Mouse (Mus musculus) MEL (cell line): ENCODE data around the gene Krt4. TPM values are rescaled to one million over a fixed set of nuclear protein-coding genes. Genes with fewer than 3 reads are reported as not detected.

ENCODE experiments used
- DNase-seq: peaks from one replicate; pipeline ENCODE4 v3.0.0; 2011; ENCODE audit warnings: low read depth, low spot score
- H3K27ac ChIP-seq: 2 replicates; pipeline ENCODE4 v1.5.1; 2012; ENCODE audit warnings: low read depth, mild to moderate bottlenecking, control low read depth, low read length, moderate library complexity; ENCODE audit not compliant: control insufficient read depth
- H3K27me3 ChIP-seq, 2 experiments: fragments of 150-350 bp in 1 of 2; sonication (generic) in 1 of 2; 2 replicates each; pipeline ENCODE4 v1.6.1; 2012; ENCODE audit warnings: low read length in 2 of 2, mild to moderate bottlenecking in 2 of 2, improper control_type of control experiment in 1 of 2, moderate library complexity in 1 of 2; ENCODE audit not compliant: insufficient read depth in 2 of 2, control insufficient read depth in 1 of 2
- H3K36me3 ChIP-seq, 2 experiments: 2 replicates each; pipeline ENCODE4 v1.6.1; 2012 to 2014; ENCODE audit warnings: low read length in 2 of 2, improper control_type of control experiment in 1 of 2, inconsistent platforms in 1 of 2, mild to moderate bottlenecking in 1 of 2; ENCODE audit not compliant: insufficient read depth in 2 of 2, control insufficient read depth in 1 of 2
- H3K4me1 ChIP-seq, 2 experiments: fragments of 150-350 bp in 1 of 2; sonication (generic) in 1 of 2; 2 replicates each; pipeline ENCODE4 v1.6.1; 2012; ENCODE audit warnings: low read length in 2 of 2, improper control_type of control experiment in 1 of 2, mild to moderate bottlenecking in 1 of 2; ENCODE audit not compliant: insufficient read depth in 2 of 2, control insufficient read depth in 1 of 2
- H3K4me3 ChIP-seq, 2 experiments: fragments of 150-350 bp in 1 of 2; sonication (generic) in 1 of 2; 2 replicates each; pipeline ENCODE4 v1.5.1; 2012; ENCODE audit warnings: low read depth in 2 of 2, low read length in 2 of 2, mild to moderate bottlenecking in 2 of 2, moderate library complexity in 2 of 2, control low read depth in 1 of 2, improper control_type of control experiment in 1 of 2; ENCODE audit not compliant: control insufficient read depth in 1 of 2, insufficient read depth in 1 of 2
- H3K79me2 ChIP-seq: 2 replicates; pipeline ENCODE4 v1.6.1; 2012; ENCODE audit warnings: mild to moderate bottlenecking, low read length, moderate library complexity; ENCODE audit not compliant: control insufficient read depth, poor library complexity, insufficient read depth
- H3K9ac ChIP-seq: 2 replicates; pipeline ENCODE4 v1.6.1; 2012; ENCODE audit warnings: low read depth, mild to moderate bottlenecking, control low read depth, low read length, moderate library complexity; ENCODE audit not compliant: control insufficient read depth, poor library complexity, severe bottlenecking
- H3K9me3 ChIP-seq: fragments of 150-350 bp; sonication (generic); replicated peaks from 2 replicates; pipeline ENCODE4 v1.6.1; 2012; ENCODE audit warnings: mild to moderate bottlenecking, low read length, improper control_type of control experiment, moderate library complexity; ENCODE audit not compliant: insufficient read depth
- CHD2 ChIP-seq: IDR thresholded peaks from 2 replicates; pipeline ENCODE4 v1.6.1; 2011; ENCODE audit warnings: low read length, improper control_type of control experiment
- CTCF ChIP-seq, 3 experiments: IDR thresholded peaks in 2 of 3; conservative IDR thresholded peaks in 1 of 3; 2 replicates each; pipeline ENCODE4 v1.5.1; 2011 to 2012; ENCODE audit warnings: low read length in 3 of 3, low read depth in 2 of 3, mild to moderate bottlenecking in 2 of 3, improper control_type of control experiment in 1 of 3, inconsistent platforms in 1 of 3, mixed read lengths in 1 of 3, moderate library complexity in 1 of 3; ENCODE audit not compliant: control insufficient read depth in 1 of 3, insufficient read depth in 1 of 3, poor library complexity in 1 of 3, severe bottlenecking in 1 of 3
- EP300 ChIP-seq, 2 experiments: IDR thresholded peaks; 2 replicates each; pipeline ENCODE4 v1.6.1; 2011; ENCODE audit warnings: improper control_type of control experiment in 2 of 2, low read length in 2 of 2, low read depth in 1 of 2, mild to moderate bottlenecking in 1 of 2
- ETS1 ChIP-seq: IDR thresholded peaks from 2 replicates; pipeline ENCODE4 v1.6.1; 2012; ENCODE audit warnings: low read depth, mild to moderate bottlenecking, inconsistent platforms, low read length, improper control_type of control experiment, moderate library complexity
- HCFC1 ChIP-seq: IDR thresholded peaks from 2 replicates; pipeline ENCODE4 v1.6.1; 2012; ENCODE audit warnings: low read depth, mild to moderate bottlenecking, inconsistent platforms, low read length, improper control_type of control experiment, moderate library complexity
- MAX ChIP-seq: IDR thresholded peaks from 2 replicates; pipeline ENCODE4 v1.6.1; 2011; ENCODE audit warnings: low read length, improper control_type of control experiment
- MAZ ChIP-seq: IDR thresholded peaks from 2 replicates; pipeline ENCODE4 v1.6.1; 2012; ENCODE audit warnings: low read depth, mild to moderate bottlenecking, inconsistent platforms, low read length, improper control_type of control experiment
- MEF2A ChIP-seq: IDR thresholded peaks from 2 replicates; pipeline ENCODE4 v1.6.1; 2014; ENCODE audit warnings: low read depth, mild to moderate bottlenecking, inconsistent platforms, low read length, improper control_type of control experiment; ENCODE audit not compliant: poor library complexity, insufficient replicate concordance, severe bottlenecking; ENCODE audit errors: extremely low read depth
- MXI1 ChIP-seq: IDR thresholded peaks from 2 replicates; pipeline ENCODE4 v1.6.1; 2011; ENCODE audit warnings: mild to moderate bottlenecking, low read depth, low read length, improper control_type of control experiment
- MYB ChIP-seq: IDR thresholded peaks from 2 replicates; pipeline ENCODE4 v1.6.1; 2011; ENCODE audit warnings: mild to moderate bottlenecking, low read depth, low read length, improper control_type of control experiment
- MYC ChIP-seq: IDR thresholded peaks from 2 replicates; pipeline ENCODE4 v1.6.1; 2011; ENCODE audit warnings: low read depth, mild to moderate bottlenecking, low read length, improper control_type of control experiment, moderate library complexity
- NELFE ChIP-seq: IDR thresholded peaks from 2 replicates; pipeline ENCODE4 v1.6.1; 2011; ENCODE audit warnings: low read depth, low read length, improper control_type of control experiment
- POLR2A ChIP-seq, 2 experiments: IDR thresholded peaks; 2 replicates each; pipeline ENCODE4 v1.6.1; 2011 to 2012; ENCODE audit warnings: low read length in 2 of 2, mild to moderate bottlenecking in 2 of 2, control low read depth in 1 of 2, improper control_type of control experiment in 1 of 2, low read depth in 1 of 2, moderate library complexity in 1 of 2; ENCODE audit not compliant: control insufficient read depth in 1 of 2, insufficient read depth in 1 of 2, poor library complexity in 1 of 2
- POLR2AphosphoS2 ChIP-seq: IDR thresholded peaks from 2 replicates; pipeline ENCODE4 v1.6.1; 2011; ENCODE audit warnings: low read length, improper control_type of control experiment
- RCOR1 ChIP-seq: IDR thresholded peaks from 2 replicates; pipeline ENCODE4 v1.6.1; 2012; ENCODE audit warnings: low read depth, mild to moderate bottlenecking, inconsistent platforms, low read length, improper control_type of control experiment
- SMC3 ChIP-seq: IDR thresholded peaks from 2 replicates; pipeline ENCODE4 v1.6.1; 2011; ENCODE audit warnings: low read depth, low read length, improper control_type of control experiment
- TAL1 ChIP-seq: IDR thresholded peaks from 2 replicates; pipeline ENCODE4 v1.6.1; 2012; ENCODE audit warnings: mild to moderate bottlenecking, inconsistent platforms, low read length, moderate library complexity, mixed read lengths
- TBP ChIP-seq: IDR thresholded peaks from 2 replicates; pipeline ENCODE4 v1.8.0; 2011; ENCODE audit warnings: low read depth, low read length, improper control_type of control experiment
- TCF12 ChIP-seq: IDR thresholded peaks from 2 replicates; pipeline ENCODE4 v1.6.1; 2014; ENCODE audit warnings: low read depth, mild to moderate bottlenecking, inconsistent platforms, low read length, improper control_type of control experiment, moderate library complexity
- UBTF ChIP-seq: IDR thresholded peaks from 2 replicates; pipeline ENCODE4 v1.6.1; 2012; ENCODE audit warnings: low read depth, mild to moderate bottlenecking, inconsistent platforms, low read length, improper control_type of control experiment, moderate library complexity, borderline replicate concordance; ENCODE audit not compliant: insufficient read depth
- USF1 ChIP-seq: IDR thresholded peaks from 2 replicates; pipeline ENCODE4 v1.6.1; 2014; ENCODE audit warnings: low read depth, mild to moderate bottlenecking, inconsistent platforms, low read length, improper control_type of control experiment, moderate library complexity
- USF2 ChIP-seq, 2 experiments: IDR thresholded peaks; 2 replicates each; pipeline ENCODE4 v1.6.1; 2011 to 2012; ENCODE audit warnings: improper control_type of control experiment in 2 of 2, low read length in 2 of 2, borderline replicate concordance in 1 of 2, inconsistent platforms in 1 of 2, low read depth in 1 of 2, mild to moderate bottlenecking in 1 of 2; ENCODE audit not compliant: insufficient read depth in 1 of 2
- ZC3H11A ChIP-seq: IDR thresholded peaks from 2 replicates; pipeline ENCODE4 v1.6.1; 2012; ENCODE audit warnings: low read depth, mild to moderate bottlenecking, inconsistent platforms, low read length, improper control_type of control experiment
- ZNF384 ChIP-seq: IDR thresholded peaks from 2 replicates; pipeline ENCODE4 v1.6.1; 2012; ENCODE audit warnings: low read depth, mild to moderate bottlenecking, inconsistent platforms, low read length, improper control_type of control experiment
- polyA plus RNA-seq, 2 experiments: library from polyadenylated mRNA; stranded (reverse) in 1 of 2; unstranded in 1 of 2; fragments of >175 nt in 1 of 2; fragments of >200 nt in 1 of 2; gene quantifications; 2 replicates each; pipeline versions ENCODE4 v1.2.1 to v1.2.4; 2012; ENCODE audit warnings: low replicate concordance in 2 of 2, low read depth in 1 of 2; ENCODE audit not compliant: insufficient read length in 2 of 2, insufficient read depth in 1 of 2, missing spikeins in 1 of 2
- total RNA-seq: library from RNA; depleted of rRNA; stranded (reverse); fragments of 300-350 nt; gene quantifications from 2 replicates; pipeline ENCODE4 v1.2.3, GENCODE M21; 2012

Gene Krt4
- total and polyA plus RNA-seq, 3 experiments, result not detected

GRCm38 (mm10) chr15:101904849-101905248 lies 19.7 kb downstream of the Krt4 start:
- TF ChIP-seq TAL1, result no peak
- peak; percentile 21; the same call in 1 of the 2 replicates for TF ChIP-seq USF1
- H3K9me3 ChIP-seq, result no peaks in the 10 kb centered on the region
- DNase-seq, result no peak
- no peak overlapping the region for H3K9ac ChIP-seq
- no peaks in the 10 kb centered on the region for H3K79me2 ChIP-seq
- no peak overlapping the region for H3K4me3 ChIP-seq
- H3K36me3 ChIP-seq, result no peaks in the 10 kb centered on the region
- peaks cover 0 to 3% of the 10 kb centered on the region in 2 experiments; a peak in 2 of 4 replicates for H3K27me3 ChIP-seq
- no peaks in the 10 kb centered on the region for H3K4me1 ChIP-seq
- H3K27ac ChIP-seq, result no peak overlapping the region

GRCm38 (mm10) chr15:101902171-101903149 lies 22.1 kb downstream of the Krt4 start:
- Histone ChIP-seq H3K4me3 (no peak overlapping the region), H3K27me3 (peaks cover 0 to 1% of the 10 kb centered on the region in 2 experiments; a peak in 1 of 4 replicates)
- DNase-seq, result no peak

GRCm38 (mm10) chr15:101895216-101895615 lies 29.3 kb downstream of the Krt4 start:
- no peaks in the 10 kb centered on the region for H3K4me1 ChIP-seq
- no peaks in the 10 kb centered on the region for H3K36me3 ChIP-seq
- no peak overlapping the region for H3K9ac ChIP-seq
- DNase-seq, result no peak
- peaks cover 3 to 6% of the 10 kb centered on the region in 2 experiments for H3K27me3 ChIP-seq
- no peaks in the 10 kb centered on the region for H3K79me2 ChIP-seq
- TF ChIP-seq SMC3 (no peak), MAZ (no peak), MXI1 (no peak), CHD2 (no peak), TAL1 (no peak), USF1 (no peak), TBP (no peak), MEF2A (no peak), TCF12 (no peak), USF2 (IDR thresholded peaks at IDR 0.05; ENCODE audit: borderline replicate concordance in 1 of 2, insufficient read depth in 1 of 2, low read depth in 1 of 2, low read length in 2 of 2) (no peak), EP300 (IDR thresholded peaks at IDR 0.05; ENCODE audit: low read depth in 1 of 2, low read length in 2 of 2) (no peak), NELFE (no peak), POLR2A (IDR thresholded peaks at IDR 0.05; ENCODE audit: control insufficient read depth in 1 of 2, insufficient read depth in 1 of 2, low read depth in 1 of 2, low read length in 2 of 2, poor library complexity in 1 of 2) (no peak), UBTF (no peak), MAX (no peak), ZNF384 (no peak), RCOR1 (no peak), MYB (no peak), ETS1 (no peak), ZC3H11A (no peak)
- TF ChIP-seq, all 39 proteins: peak for 0
- Histone ChIP-seq H3K9me3 (no peaks in the 10 kb centered on the region), H3K4me3 (no peak overlapping the region), H3K27ac (no peak overlapping the region)

More at GRCm38 (mm10) chr15:101902171-101903149, 22.1 kb downstream of the Krt4 start:
- H3K9me3 ChIP-seq, result no peaks in the 10 kb centered on the region
- no peaks in the 10 kb centered on the region for H3K36me3 ChIP-seq
- H3K79me2 ChIP-seq, result no peaks in the 10 kb centered on the region
- H3K9ac ChIP-seq, result no peak overlapping the region
- H3K4me1 ChIP-seq, result no peaks in the 10 kb centered on the region
- TF ChIP-seq POLR2A (IDR thresholded peaks at IDR 0.05; ENCODE audit: control insufficient read depth in 1 of 2, insufficient read depth in 1 of 2, low read depth in 1 of 2, low read length in 2 of 2, poor library complexity in 1 of 2) (no peak), HCFC1 (no peak), POLR2AphosphoS2 (no peak), MYC (no peak), CTCF (IDR thresholded peaks at IDR 0.05 in 2 of 3, conservative IDR thresholded peaks at IDR 0.05 in 1 of 3; ENCODE audit: control insufficient read depth in 1 of 3, insufficient read depth in 1 of 3, low read depth in 2 of 3, low read length in 3 of 3, poor library complexity in 1 of 3, severe bottlenecking in 1 of 3) (peak in 1 of 3 experiments; percentile 3; a peak in 1 of 6 replicates), SMC3 (peak; percentile 17; the same call in 1 of the 2 replicates), ETS1 (no peak)
- H3K27ac ChIP-seq, result no peak overlapping the region
